Mouse (Mus musculus) limb, embryonic 14.5 days (tissue): ENCODE results near the gene Nrxn3. TPM values are rescaled to one million over a fixed set of nuclear protein-coding genes. Genes with fewer than 3 reads are reported as not detected.

ENCODE experiments used
- ATAC-seq: fragments of 200-750 bp; cut with Nextera tagmentation; 2 replicates; pipeline ENCODE4 v1.8.0; 2017; ENCODE audit warnings: low read depth, moderate number of reproducible peaks, moderate TSS enrichment; ENCODE audit not compliant: low FRiP score
- DNase-seq: peaks from one replicate; pipeline ENCODE4 v3.0.0-alpha.2; 2015; ENCODE audit warnings: low spot score
- H3K27ac ChIP-seq: fragments of 300-500 bp; sonication (generic); replicated peaks from 2 replicates; pipeline ENCODE4 v1.5.1; 2014; ENCODE audit warnings: low read depth, mild to moderate bottlenecking, low read length, moderate library complexity, mixed read lengths
- H3K27me3 ChIP-seq: fragments of 300-500 bp; sonication (generic); 2 replicates; pipeline ENCODE4 v1.6.1; 2014; ENCODE audit warnings: low read length, mixed read lengths; ENCODE audit not compliant: control insufficient read depth, insufficient read depth
- H3K36me3 ChIP-seq: fragments of 300-500 bp; sonication (generic); 2 replicates; pipeline ENCODE4 v1.6.1; 2014; ENCODE audit warnings: mild to moderate bottlenecking, low read length, moderate library complexity, mixed read lengths; ENCODE audit not compliant: control insufficient read depth, insufficient read depth
- H3K4me1 ChIP-seq: fragments of 300-500 bp; sonication (generic); 2 replicates; pipeline ENCODE4 v1.6.1; 2014; ENCODE audit warnings: antibody characterized with exemption, low read length, mixed read lengths; ENCODE audit not compliant: control insufficient read depth, insufficient read depth
- H3K4me2 ChIP-seq: fragments of 300-500 bp; sonication (generic); replicated peaks from 2 replicates; pipeline ENCODE4 v1.6.1; 2014; ENCODE audit warnings: low read depth, mild to moderate bottlenecking, low read length, moderate library complexity; ENCODE audit not compliant: severe bottlenecking
- H3K4me3 ChIP-seq: fragments of 300-500 bp; sonication (generic); replicated peaks from 2 replicates; pipeline ENCODE4 v1.5.1; 2014; ENCODE audit warnings: low read length
- H3K9ac ChIP-seq: fragments of 300-500 bp; sonication (generic); 2 replicates; pipeline ENCODE4 v1.6.1; 2014; ENCODE audit warnings: mild to moderate bottlenecking, low read depth, low read length, moderate library complexity; ENCODE audit not compliant: severe bottlenecking
- H3K9me3 ChIP-seq: fragments of 300-500 bp; sonication (generic); 2 replicates; pipeline ENCODE4 v1.6.1; 2016; ENCODE audit warnings: low read length; ENCODE audit not compliant: control insufficient read depth
- POLR2A ChIP-seq: fragments of 200-500 bp; IDR thresholded peaks from 2 replicates; pipeline ENCODE4 v1.8.0; 2012; ENCODE audit warnings: inconsistent platforms, mild to moderate bottlenecking, moderate library complexity, borderline replicate concordance; ENCODE audit not compliant: insufficient read depth, insufficient read length; ENCODE audit errors: extremely low read depth
- WGBS: fragments of 180-500 bp; shearing (Covaris S2); extraction: QIAGEN DNeasy Blood & Tissue Kit; methylation state at CpG from one replicate; pipeline ENCODE4 v1.1.7; 2014; 5-methylcytosine and 5-hydroxymethylcytosine counted together
- polyA plus RNA-seq, 2 experiments: library from polyadenylated mRNA; depleted of rRNA in 1 of 2; stranded (reverse) in 1 of 2; unstranded in 1 of 2; fragments of >200 nt; fragmentation: Nextera tagmentation in 1 of 2; extraction: Ambion mirVana in 1 of 2; gene quantifications; 2 replicates each; pipeline versions ENCODE4 v1.2.1 to v1.2.3; 2012 to 2014

The Nrxn3 gene
- polyA plus RNA-seq, 2 experiments = 0.74 to 1.4 TPM

DNA sequence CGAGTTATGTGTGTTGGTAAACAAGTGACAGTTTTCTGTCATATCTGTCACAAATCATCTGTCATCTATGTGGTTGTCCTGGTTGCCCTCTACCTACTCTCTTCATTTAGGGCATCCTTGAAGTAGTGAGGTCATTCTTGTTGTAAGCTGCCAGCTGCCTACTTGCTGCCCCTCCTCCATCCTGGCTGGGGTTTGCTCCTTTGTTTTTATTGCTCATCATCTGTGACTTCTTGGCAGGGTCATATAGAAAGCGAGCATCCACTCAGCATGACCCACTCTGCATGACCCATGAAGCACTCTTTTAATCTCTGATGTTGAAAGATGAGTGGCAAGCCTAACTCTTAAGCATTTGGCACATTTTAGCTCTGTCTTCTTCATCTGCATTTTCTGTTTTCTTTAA, 194.1 kb downstream of the Nrxn3 start:
- Histone ChIP-seq H3K27me3 (no peaks in the 10 kb centered on the region), H3K36me3 (no peaks in the 10 kb centered on the region), H3K9ac (no peak overlapping the region), H3K4me2 (no peak overlapping the region), H3K4me3 (no peak overlapping the region), H3K4me1 (no peaks in the 10 kb centered on the region), H3K9me3 (no peaks in the 10 kb centered on the region), H3K27ac (no peak overlapping the region)
- ATAC-seq (no peak), DNase-seq (no peak)
- TF ChIP-seq POLR2A = no peak
- 68% methylated on average over 2 of the region's 2 CpGs for WGBS

GRCm38 (mm10) chr12:88924896-88925295, 202.2 kb downstream of the Nrxn3 start:
- H3K4me2 ChIP-seq = no peak overlapping the region
- DNase-seq = no peak
- no peak overlapping the region for H3K4me3 ChIP-seq
- no peaks in the 10 kb centered on the region for H3K9me3 ChIP-seq
- H3K4me1 ChIP-seq = no peaks in the 10 kb centered on the region
- 64% methylated on average over 3 of the region's 3 CpGs for whole genome bisulfite sequencing
- no peak overlapping the region for H3K9ac ChIP-seq
- H3K27ac ChIP-seq = no peak overlapping the region
- H3K27me3 ChIP-seq = no peaks in the 10 kb centered on the region
- ATAC-seq = no peak
- no peak for TF ChIP-seq POLR2A
- H3K36me3 ChIP-seq = no peaks in the 10 kb centered on the region

- TF ChIP-seq POLR2A = no peak
- no peaks in the 10 kb centered on the region for H3K27me3 ChIP-seq
- no peak overlapping the region for H3K27ac ChIP-seq
- H3K36me3 ChIP-seq = no peaks in the 10 kb centered on the region
- no peak overlapping the region for H3K4me2 ChIP-seq
- DNase-seq (no peak), ATAC-seq (no peak)
- 89% methylated on average over 4 of the region's 4 CpGs for WGBS
- H3K9ac ChIP-seq = no peak overlapping the region
- no peaks in the 10 kb centered on the region for H3K9me3 ChIP-seq
- no peaks in the 10 kb centered on the region for H3K4me1 ChIP-seq
- H3K4me3 ChIP-seq = no peak overlapping the region
Measured at GRCm38 (mm10) chr12:88926306-88926705, 203.6 kb downstream of the Nrxn3 start.

- Histone ChIP-seq H3K36me3 (no peaks in the 10 kb centered on the region), H3K4me3 (no peak overlapping the region), H3K9me3 (no peaks in the 10 kb centered on the region), H3K4me2 (no peak overlapping the region), H3K4me1 (no peaks in the 10 kb centered on the region), H3K27ac (no peak overlapping the region), H3K27me3 (no peaks in the 10 kb centered on the region), H3K9ac (no peak overlapping the region)
- ATAC-seq (no peak), DNase-seq (no peak)
- no peak for TF ChIP-seq POLR2A
- WGBS = 63% methylated on average over 4 of the region's 4 CpGs
Measured at GRCm38 (mm10) chr12:88931713-88932112, 209.0 kb downstream of the Nrxn3 start.

GRCm38 (mm10) chr12:88939679-88940078, 217.0 kb downstream of the Nrxn3 start:
- TF ChIP-seq POLR2A = no peak
- Histone ChIP-seq H3K4me1 (no peaks in the 10 kb centered on the region), H3K9me3 (no peaks in the 10 kb centered on the region), H3K9ac (no peak overlapping the region), H3K27me3 (no peaks in the 10 kb centered on the region), H3K4me3 (no peak overlapping the region), H3K4me2 (no peak overlapping the region), H3K36me3 (no peaks in the 10 kb centered on the region), H3K27ac (no peak overlapping the region)
- ATAC-seq (no peak), DNase-seq (no peak)
- WGBS = 73% methylated on average over 2 of the region's 2 CpGs

GRCm38 (mm10) chr12:88944967-88945366, 222.3 kb downstream of the Nrxn3 start:
- TF ChIP-seq POLR2A = no peak
- ATAC-seq (no peak), DNase-seq (no peak)
- Histone ChIP-seq H3K4me1 (no peaks in the 10 kb centered on the region), H3K27me3 (no peaks in the 10 kb centered on the region), H3K4me3 (no peak overlapping the region), H3K9me3 (no peaks in the 10 kb centered on the region), H3K4me2 (no peak overlapping the region), H3K36me3 (no peaks in the 10 kb centered on the region), H3K27ac (no peak overlapping the region), H3K9ac (no peak overlapping the region)
- 58% methylated on average over 3 of the region's 3 CpGs for WGBS
